Mouse (Mus musculus): Measurements from ENCODE around the gene Rpl27a.

DNA sequence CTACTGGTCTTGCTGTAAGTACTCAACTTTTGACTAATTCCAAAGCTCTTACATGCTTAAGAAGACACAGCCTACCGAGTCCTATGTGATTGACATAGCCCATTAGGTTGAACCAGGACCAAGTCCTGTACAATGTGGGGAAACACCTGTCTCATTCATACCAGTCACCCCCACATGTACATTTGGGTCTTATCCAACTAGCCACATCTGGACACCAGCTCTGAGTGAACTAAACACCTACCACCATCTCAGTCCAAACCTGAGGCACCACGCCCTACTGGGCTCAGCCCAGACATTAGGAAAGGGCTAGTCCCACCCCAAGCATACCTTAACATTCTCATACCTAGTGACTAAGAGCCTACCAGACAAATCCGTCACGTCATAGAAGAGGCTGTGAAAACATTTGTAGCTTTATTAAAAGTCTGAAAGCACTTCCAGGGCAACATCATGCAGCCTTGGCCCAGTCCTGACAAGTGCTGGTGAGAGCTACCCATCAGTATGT, 49.5 kb downstream of the Rpl27a start:
- TF ChIP-seq POLR2A (IDR thresholded peaks at IDR 0.05; ENCODE audit: low read depth, low read length) (no peak), CTCF (IDR thresholded peaks at IDR 0.05; ENCODE audit: extremely low read depth, insufficient read length, insufficient replicate concordance, low read depth, low read length) (no peak)

All from small intestine, adult 2 months (tissue).